ENCODE assay signal across 33 mouse cellular contexts in the genomic region with DNA sequence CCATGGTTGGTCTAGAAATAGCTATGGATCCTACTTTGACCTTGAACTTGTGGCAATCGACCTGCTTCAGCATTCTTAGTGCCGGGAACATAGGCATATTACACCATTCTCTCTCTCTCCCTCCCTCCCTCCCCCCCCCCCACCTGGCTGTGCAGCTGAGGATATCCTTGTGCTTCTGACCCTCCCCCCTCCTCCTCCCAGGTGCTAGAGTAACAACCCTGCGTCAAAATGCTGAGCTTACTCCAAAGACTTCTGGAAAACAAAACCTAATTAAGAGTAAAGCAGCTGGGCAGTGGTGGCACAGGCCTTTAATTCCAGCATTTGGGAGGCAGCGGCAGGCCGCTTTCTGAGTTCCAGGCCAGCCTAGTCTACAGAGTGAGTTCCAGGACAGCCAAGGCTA. TPM values are rescaled to one million over a fixed set of nuclear protein-coding genes. Genes with fewer than 3 reads are reported as not detected.
A peak's percentile ranks its signal among the peaks of the same experiment; 100 is the strongest.
DNase-seq lines count a peak whose midpoint lies in the region; ATAC-seq lines count a peak whose summit lies in the region.
"Had no signal": no experiment of that assay in that cellular context is flagged by ENCODE, and none has a peak within 500 bp of the region (broad histone marks: within the 10 kb centered on the region; RNA-seq: fewer than 3 reads in every experiment).

No protein-coding gene starts in this region.

- H3K4me2 ChIP-seq in heart, embryonic 12.5 days: 0 out of 2 replicates have a peak overlapping the region, but pooled peaks have one; percentile 22
- peak overlapping the region; percentile 76 for H3K4me2 ChIP-seq in liver, embryonic 11.5 days
- H3K4me2 ChIP-seq in liver, embryonic 16.5 days (ENCODE audit: low read depth, low read length): peak overlapping the region; percentile 79
- H3K4me2 ChIP-seq: embryonic facial prominence, embryonic 15.5 days; heart, embryonic 15.5 days; hindbrain, embryonic 14.5 days; limb, embryonic 12.5 days; midbrain, embryonic 12.5 days; neural tube, embryonic 15.5 days; stomach, embryonic 15.5 days had no signal

- no peaks in the 10 kb centered on the region for H3K27me3 ChIP-seq in heart, embryonic 12.5 days (replicated peaks)
- no peaks in the 10 kb centered on the region for H3K27me3 ChIP-seq in embryonic facial prominence, embryonic 10.5 days (replicated peaks; ENCODE audit: low read depth, poor library complexity, severe bottlenecking)
- H3K27me3 ChIP-seq in liver, embryonic 11.5 days (replicated peaks; ENCODE audit: control insufficient read depth, insufficient read depth, low read length): no peaks in the 10 kb centered on the region
- no peaks in the 10 kb centered on the region for H3K27me3 ChIP-seq in liver, embryonic 16.5 days (ENCODE audit: control insufficient read depth, insufficient read depth, low read depth, low read length)
- H3K27me3 ChIP-seq: CH12.LX; embryonic facial prominence, embryonic 15.5 days; heart, embryonic 15.5 days; limb, embryonic 12.5 days; megakaryocyte, embryonic 14.5 days; midbrain, embryonic 12.5 days; neural tube, embryonic 15.5 days; Patski; stomach, embryonic 15.5 days had no signal

- H3K9ac ChIP-seq in heart, embryonic 12.5 days: no peak overlapping the region
- peak overlapping the region; percentile 81 for H3K9ac ChIP-seq in liver, embryonic 11.5 days (ENCODE audit: low read depth, low read length)
- peak overlapping the region; percentile 75 for H3K9ac ChIP-seq in liver, embryonic 16.5 days (ENCODE audit: low read depth, low read length)
- H3K9ac ChIP-seq: embryonic facial prominence, embryonic 15.5 days; heart, embryonic 15.5 days; hindbrain, embryonic 14.5 days; midbrain, embryonic 12.5 days; neural tube, embryonic 15.5 days; stomach, embryonic 15.5 days had no signal

- H3K4me3 ChIP-seq in heart, embryonic 12.5 days: no peak overlapping the region
- H3K4me3 ChIP-seq in embryonic facial prominence, embryonic 10.5 days: no peak overlapping the region
- peak overlapping the region; percentile 14; the same call in 1 of the 2 replicates for H3K4me3 ChIP-seq in liver, embryonic 11.5 days (ENCODE audit: low read depth, low read length)
- peak overlapping the region; percentile 74 for H3K4me3 ChIP-seq in liver, embryonic 16.5 days (ENCODE audit: low read depth, low read length)
- H3K4me3 ChIP-seq: embryonic facial prominence, embryonic 15.5 days; gastrocnemius, adult 2 months; heart, embryonic 15.5 days; limb, embryonic 12.5 days; megakaryocyte, embryonic 14.5 days; midbrain, embryonic 12.5 days; neural tube, embryonic 15.5 days; stomach, embryonic 15.5 days had no signal

- DNase-seq in heart, postnatal 14 days: no peak
- DNase-seq in embryonic facial prominence, embryonic 10.5 days (ENCODE audit: low spot score): no peak
- DNase-seq in liver, embryonic 11.5 days (ENCODE audit: low spot score): no peak
- DNase-seq in kidney, adult 18-20 months: no peak
- no peak for DNase-seq in urinary bladder, postnatal 14 days (ENCODE audit: low spot score)
- DNase-seq: adrenal gland, postnatal 25 days; B cell, adult 2 months; cerebellum, adult 18-20 months; cerebellum, postnatal 10 days; gastrocnemius, adult 2 months; heart, postnatal 4 days; kidney, postnatal 14 days; layer of hippocampus, adult 9-11 months; lung, adult 18-20 months; lung, postnatal 4 days; retina, postnatal 1 day; right cerebral cortex, postnatal 14 days had no signal

- H3K4me1 ChIP-seq in heart, embryonic 12.5 days (replicated peaks): peaks cover 15% of the 10 kb centered on the region
- H3K4me1 ChIP-seq in embryonic facial prominence, embryonic 10.5 days: 0 out of 2 replicates have a peak, but pooled peaks cover 3% of the 10 kb centered on the region
- peaks cover 46% of the 10 kb centered on the region for H3K4me1 ChIP-seq in liver, embryonic 11.5 days (replicated peaks; ENCODE audit: control insufficient read depth, insufficient read depth, low read length)
- peaks cover 61% of the 10 kb centered on the region for H3K4me1 ChIP-seq in liver, embryonic 16.5 days (ENCODE audit: control insufficient read depth, low read depth, low read length)
- H3K4me1 ChIP-seq: embryonic facial prominence, embryonic 15.5 days; heart, embryonic 15.5 days; limb, embryonic 12.5 days; midbrain, embryonic 12.5 days; neural tube, embryonic 15.5 days; stomach, embryonic 15.5 days had no signal

- ATAC-seq in heart, embryonic 12.5 days (ENCODE audit: insufficient number of reproducible peaks, low FRiP score): no peak
- ATAC-seq in liver, embryonic 11.5 days (replicated peaks; ENCODE audit: low FRiP score): no peak
- ATAC-seq in liver, embryonic 16.5 days (ENCODE audit: low read depth): no peak
- no peak for ATAC-seq in CD4-positive, CD25-positive, alpha-beta regulatory T cell, adult 4 months
- ATAC-seq: forebrain, embryonic 16.5 days; intestine, postnatal 0 days; lung, postnatal 0 days; Patski had no signal

- H3K27ac ChIP-seq in heart, embryonic 12.5 days (ENCODE audit: poor library complexity, severe bottlenecking): no peak overlapping the region; the same call in 1 of the 2 replicates
- 0 out of 2 replicates have a peak overlapping the region, but pooled peaks have one; percentile 19 for H3K27ac ChIP-seq in embryonic facial prominence, embryonic 10.5 days (replicated peaks)
- peak overlapping the region; percentile 99 for H3K27ac ChIP-seq in liver, embryonic 11.5 days (ENCODE audit: low read depth, low read length)
- H3K27ac ChIP-seq in liver, embryonic 16.5 days (ENCODE audit: low read length): peak overlapping the region; percentile 98
- H3K27ac ChIP-seq: embryonic facial prominence, embryonic 15.5 days; gastrocnemius, adult 2 months; heart, embryonic 15.5 days; hindbrain, embryonic 14.5 days; midbrain, embryonic 12.5 days; neural tube, embryonic 15.5 days; stomach, embryonic 15.5 days had no signal

- 70% methylated on average over 5 of the region's 5 CpGs for WGBS in heart, embryonic 12.5 days
- 88% methylated on average over 5 of the region's 5 CpGs for WGBS in embryonic facial prominence, embryonic 10.5 days
- 52% methylated on average over 5 of the region's 5 CpGs for WGBS in liver, embryonic 11.5 days
- 28% methylated on average over 5 of the region's 5 CpGs for whole genome bisulfite sequencing in liver, embryonic 16.5 days (ENCODE audit: insufficient replicate concordance)

- peaks cover 24% of the 10 kb centered on the region for H3K36me3 ChIP-seq in heart, embryonic 12.5 days
- H3K36me3 ChIP-seq in embryonic facial prominence, embryonic 10.5 days (replicated peaks): peaks cover 37% of the 10 kb centered on the region
- H3K36me3 ChIP-seq in liver, embryonic 11.5 days (ENCODE audit: control insufficient read depth, insufficient read depth, low read length): peaks cover 5% of the 10 kb centered on the region
- 0 out of 2 replicates have a peak, but pooled peaks cover 4% of the 10 kb centered on the region for H3K36me3 ChIP-seq in liver, embryonic 16.5 days (ENCODE audit: control insufficient read depth, insufficient read depth)

- intact Hi-C loops in heart, postnatal 14 days (cut with DNase I): no loop called here

- no peaks in the 10 kb centered on the region for H3K9me3 ChIP-seq in heart, embryonic 12.5 days (replicated peaks)
- H3K9me3 ChIP-seq in embryonic facial prominence, embryonic 10.5 days: no peaks in the 10 kb centered on the region
- H3K9me3 ChIP-seq in liver, embryonic 11.5 days (ENCODE audit: control insufficient read depth, low read length): no peaks in the 10 kb centered on the region
- H3K9me3 ChIP-seq in liver, embryonic 16.5 days (replicated peaks; ENCODE audit: control insufficient read depth, low read length): no peaks in the 10 kb centered on the region
- H3K9me3 ChIP-seq: embryonic facial prominence, embryonic 15.5 days; heart, embryonic 15.5 days; limb, embryonic 12.5 days; megakaryocyte, embryonic 14.5 days; midbrain, embryonic 12.5 days; neural tube, embryonic 15.5 days; stomach, embryonic 15.5 days had no signal

RNA-seq across cellular contexts. Expression of a gene that starts 11.1 kb away (rescaled TPM):
- 22.6 and 23.7 TPM in 2 replicates for polyA plus RNA-seq in heart, embryonic 12.5 days (2016; fragmentation: Nextera tagmentation; extraction: Ambion mirVana)
- total RNA-seq in heart, postnatal 14 days (2021): 10 to 100 TPM; 22.2 to 25.6 TPM
- polyA plus RNA-seq in embryonic facial prominence, embryonic 10.5 days (2016; fragmentation: Nextera tagmentation; extraction: Ambion mirVana): 40.9 and 41.5 TPM in 2 replicates
- 39.0 and 40.8 TPM in 2 replicates for polyA plus RNA-seq in liver, embryonic 11.5 days (2014; fragmentation: Nextera tagmentation; extraction: Ambion mirVana)
- polyA plus RNA-seq in liver, embryonic 16.5 days (2015; fragmentation: Nextera tagmentation; extraction: Ambion mirVana): 12.4 and 12.7 TPM in 2 replicates
- 10 to 100 TPM; 39.9 to 61.8 TPM for polyA plus RNA-seq in CD4-positive, CD25-positive, alpha-beta regulatory T cell, adult 4 months (2017; shearing (Covaris generic))

RNA-seq across cellular contexts. Expression of a gene that starts 25.3 kb away (rescaled TPM):
- 22.6 and 23.3 TPM in 2 replicates for polyA plus RNA-seq in heart, embryonic 12.5 days (2016; fragmentation: Nextera tagmentation; extraction: Ambion mirVana)
- total RNA-seq in heart, postnatal 14 days (2021): 10 to 100 TPM; 14.4 to 14.6 TPM
- polyA plus RNA-seq in embryonic facial prominence, embryonic 10.5 days (2016; fragmentation: Nextera tagmentation; extraction: Ambion mirVana): 28.2 and 29.9 TPM in 2 replicates
- 13.9 and 17.3 TPM in 2 replicates for polyA plus RNA-seq in liver, embryonic 11.5 days (2014; fragmentation: Nextera tagmentation; extraction: Ambion mirVana)
- 3.4 and 4.9 TPM in 2 replicates for polyA plus RNA-seq in liver, embryonic 16.5 days (2015; fragmentation: Nextera tagmentation; extraction: Ambion mirVana)
- 10 to 100 TPM; 11.0 to 14.9 TPM for polyA plus RNA-seq in CD4-positive, CD25-positive, alpha-beta regulatory T cell, adult 4 months (2017; shearing (Covaris generic))

RNA-seq across cellular contexts. Expression of a gene that starts 31.4 kb away (rescaled TPM):
- 71.7 and 73.4 TPM in 2 replicates for polyA plus RNA-seq in heart, embryonic 12.5 days (2016; fragmentation: Nextera tagmentation; extraction: Ambion mirVana)
- total RNA-seq in heart, postnatal 14 days (2021): 10 to 100 TPM; 66.2 to 69.1 TPM
- 57.8 and 60.9 TPM in 2 replicates for polyA plus RNA-seq in embryonic facial prominence, embryonic 10.5 days (2016; fragmentation: Nextera tagmentation; extraction: Ambion mirVana)
- polyA plus RNA-seq in liver, embryonic 11.5 days (2014; fragmentation: Nextera tagmentation; extraction: Ambion mirVana): 44.8 TPM in 2 replicates
- polyA plus RNA-seq in liver, embryonic 16.5 days (2015; fragmentation: Nextera tagmentation; extraction: Ambion mirVana): 24.5 and 25.1 TPM in 2 replicates
- polyA plus RNA-seq in CD4-positive, CD25-positive, alpha-beta regulatory T cell, adult 4 months (2017; shearing (Covaris generic)): 10 to 100 TPM; 20.2 to 26.1 TPM

RNA-seq across cellular contexts. Expression of a gene that starts 37.0 kb away (rescaled TPM):
- polyA plus RNA-seq in heart, embryonic 12.5 days (2016; fragmentation: Nextera tagmentation; extraction: Ambion mirVana): 15.3 and 15.8 TPM in 2 replicates
- 1 to 10 TPM; 3.8 to 3.9 TPM for total RNA-seq in heart, postnatal 14 days (2021)
- polyA plus RNA-seq in embryonic facial prominence, embryonic 10.5 days (2016; fragmentation: Nextera tagmentation; extraction: Ambion mirVana): 12.8 and 13.2 TPM in 2 replicates
- 23.8 and 24.9 TPM in 2 replicates for polyA plus RNA-seq in liver, embryonic 11.5 days (2014; fragmentation: Nextera tagmentation; extraction: Ambion mirVana)
- 10.8 and 11.3 TPM in 2 replicates for polyA plus RNA-seq in liver, embryonic 16.5 days (2015; fragmentation: Nextera tagmentation; extraction: Ambion mirVana)
- 1 to 10 TPM; 1.0 to 2.5 TPM for polyA plus RNA-seq in CD4-positive, CD25-positive, alpha-beta regulatory T cell, adult 4 months (2017; shearing (Covaris generic))

Comparison
In these comparisons a context has a peak if more than half of its experiments do, and no peak if none do; other contexts are left out.
1. H3K4me2 ChIP-seq: peak in every context shown above with its lines; median percentile 79 in liver, embryonic 16.5 days; 76 in liver, embryonic 11.5 days; 22 in heart, embryonic 12.5 days.
2. H3K4me3 ChIP-seq: peak in liver, embryonic 11.5 days (single experiment) and liver, embryonic 16.5 days (single experiment); none in heart, embryonic 12.5 days (single experiment) and embryonic facial prominence, embryonic 10.5 days (single experiment).